Mouse (Mus musculus) layer of hippocampus, adult 8-10 months (tissue): ENCODE data around the gene Tusc2. TPM values are rescaled to one million over a fixed set of nuclear protein-coding genes. Genes with fewer than 3 reads are reported as not detected.

Experiments used
- DNase-seq, 2 experiments: peaks; one replicate each; pipeline ENCODE4 v3.0.0; 2022; ENCODE audit warnings: low spot score in 2 of 2
- total RNA-seq, 4 experiments: library from RNA; stranded (reverse); gene quantifications; 2 replicates each; pipeline ENCODE4 v1.2.4; 2022

Gene Tusc2
- total RNA-seq, 4 experiments from 2014 or later = 73.2 to 83.4 (median 76.0) TPM

GRCm38 (mm10) chr9:107608741-107609432, 45.8 kb downstream of the Tusc2 start, which contains the start of gene Sema3b:
Sema3b (minus strand) TSS chr9:107609229.
- DNase-seq = no peak

DNA sequence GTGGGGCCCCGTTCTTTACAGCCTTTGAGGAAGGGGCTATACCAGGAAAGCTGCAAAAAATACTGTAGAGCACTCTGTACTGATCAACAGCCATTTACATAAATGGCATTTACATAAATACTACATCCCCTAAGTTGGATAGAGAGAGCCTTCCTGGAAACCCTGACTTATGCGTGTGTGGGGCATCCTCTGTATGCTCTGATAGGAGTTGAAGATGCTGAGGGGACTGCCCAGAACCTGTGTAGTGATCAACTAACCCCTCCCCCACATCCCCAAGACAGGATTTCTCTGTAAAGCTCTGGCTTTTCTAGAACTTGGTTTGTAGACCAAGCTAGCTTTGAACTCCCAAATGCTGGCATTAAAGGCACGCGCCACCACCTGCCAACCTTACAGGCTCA, 46.4 kb downstream of the Tusc2 start:
- DNase-seq = no peak

DNA sequence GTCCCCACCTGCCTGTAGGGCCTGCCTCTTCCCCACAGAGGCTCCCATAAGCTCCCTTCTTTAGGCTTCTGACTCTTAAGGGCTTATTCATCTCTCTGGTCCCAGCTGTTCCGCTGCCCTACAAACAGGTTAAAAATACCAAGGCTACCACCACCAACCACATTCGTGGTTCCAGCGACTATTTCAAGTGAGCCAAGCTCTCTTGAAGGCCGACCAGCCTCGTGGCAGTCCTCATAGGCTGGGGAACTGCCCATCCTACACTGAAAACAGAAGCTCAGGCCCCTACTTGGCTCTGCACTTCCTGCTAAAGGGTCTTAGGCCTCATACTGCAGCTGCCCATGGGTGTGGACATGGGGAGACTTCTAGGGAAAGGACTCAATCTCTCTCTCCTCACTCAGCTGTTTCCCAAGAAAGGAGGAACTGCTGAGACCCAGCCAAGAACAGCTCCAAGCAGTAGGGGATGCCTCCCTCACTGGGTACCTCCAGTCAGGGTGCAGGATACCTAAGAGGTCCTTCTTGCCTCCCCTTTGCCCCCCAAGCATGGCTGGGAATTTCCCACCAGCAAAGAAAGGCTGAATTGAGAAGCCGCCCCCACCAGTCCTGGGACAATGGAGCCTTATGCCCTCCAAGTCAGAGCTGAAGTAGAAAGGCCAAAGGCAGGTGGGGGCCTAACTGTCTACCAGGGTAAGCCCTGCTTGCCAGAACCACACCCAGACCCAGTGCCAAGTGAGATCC, 48.6 kb downstream of the Tusc2 start:
- DNase-seq = no peak

DNA sequence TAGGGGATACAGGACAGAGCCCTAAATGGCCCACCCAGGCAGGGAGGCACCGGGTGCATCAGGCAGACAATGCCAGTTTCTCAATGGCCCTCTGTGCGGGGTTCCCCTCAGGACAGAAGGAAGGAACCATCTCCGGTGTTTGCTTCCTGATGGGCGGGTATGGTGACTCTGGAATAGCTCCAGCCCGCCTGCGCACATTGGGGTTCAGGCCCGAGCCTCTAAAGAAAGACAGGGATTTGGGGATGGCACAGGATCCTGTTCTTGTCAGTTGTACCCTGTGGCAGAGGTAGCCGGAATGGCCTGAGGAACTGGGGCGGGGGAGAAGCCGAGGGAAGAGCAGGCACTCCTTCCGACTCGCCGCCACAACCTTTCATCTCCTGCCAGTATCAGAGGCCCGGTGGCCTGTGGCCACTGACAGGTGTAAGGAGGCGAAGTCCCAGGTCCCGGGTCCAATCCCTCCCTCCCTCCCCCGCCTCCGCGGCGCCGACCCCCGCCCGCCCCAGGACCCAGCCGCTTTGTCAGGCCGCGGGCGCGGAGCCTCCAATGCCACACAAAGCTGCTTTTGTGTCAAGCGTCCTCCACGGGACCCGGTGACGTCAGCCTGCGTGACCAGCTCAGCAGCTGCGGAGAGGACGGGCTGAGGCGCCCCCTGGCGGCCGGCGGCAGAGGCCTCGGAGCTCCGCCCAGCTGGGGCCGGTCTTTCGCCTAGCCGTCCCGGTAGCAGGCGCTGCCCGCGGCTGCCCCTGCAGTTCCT, 49.3 kb downstream of the Tusc2 start:
- peak; percentile 95 to 99 for DNase-seq

DNA sequence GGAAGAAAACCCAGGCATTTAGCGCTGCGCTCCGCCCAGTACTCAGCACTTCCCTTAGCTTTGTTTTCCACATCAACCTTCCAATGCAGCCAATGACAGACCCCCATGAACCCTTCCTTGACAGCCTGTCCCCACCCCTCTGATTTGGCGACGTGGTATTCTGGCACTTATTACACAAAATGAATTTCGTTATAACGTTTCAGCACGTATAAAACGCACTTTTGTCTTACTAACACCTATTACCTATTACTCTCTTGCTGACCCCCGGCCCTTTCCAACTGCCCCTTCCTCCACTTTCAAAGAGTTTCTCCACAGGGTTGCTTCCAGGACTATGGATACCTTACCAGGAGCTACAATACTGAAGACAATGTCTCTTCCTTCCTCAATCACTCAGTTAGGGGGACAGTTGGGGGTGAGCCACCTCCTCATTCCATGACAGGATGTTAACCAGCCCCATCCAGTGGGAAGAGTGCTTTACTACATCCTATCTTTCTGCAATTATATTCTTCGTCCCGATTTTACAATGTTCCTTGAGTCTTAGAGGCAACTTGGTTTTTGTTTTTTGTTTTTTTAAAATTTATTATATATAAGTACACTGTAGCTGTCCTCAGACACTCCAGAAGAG, 50.0 kb downstream of the Tusc2 start:
- no peak for DNase-seq

DNA sequence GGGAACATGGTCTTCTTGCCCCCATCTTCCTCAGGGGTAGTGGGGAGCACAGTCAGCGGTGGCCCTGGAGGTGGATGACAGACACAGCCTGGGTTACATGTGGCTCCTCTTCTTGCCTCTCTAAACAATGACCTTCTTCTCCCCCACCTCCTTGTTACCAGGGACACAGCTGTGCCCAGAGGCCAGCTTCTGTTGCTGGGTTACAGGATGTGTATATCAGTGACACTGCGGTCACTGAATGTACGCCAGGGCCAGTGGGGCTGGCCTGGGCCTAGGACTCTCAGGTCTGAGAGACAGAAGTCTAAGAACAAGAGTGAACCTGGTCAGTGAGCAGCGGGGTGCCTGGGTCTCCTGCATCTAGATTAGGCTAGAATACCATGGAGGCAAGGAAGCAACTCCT, 52.0 kb downstream of the Tusc2 start:
- DNase-seq = no peak

Other genes with a start within 250 kb of the Tusc2 start
- gene Hemk1, start 224.9 kb upstream of the Tusc2 start, total RNA-seq = 10 to 100 TPM; 15.6 to 20.6 (median 18.5) TPM
- gene 6430571L13Rik, start 222.7 kb upstream of the Tusc2 start, total RNA-seq = 1 to 10 TPM; 2.4 to 4.0 (median 3.4) TPM
- gene Cacna2d2, start 163.6 kb upstream of the Tusc2 start, total RNA-seq = 10 to 100 TPM; 14.6 to 21.0 (median 17.0) TPM
- 10 to 100 TPM; 33.1 to 40.3 (median 36.2) TPM for gene Tmem115, start 29.3 kb upstream of the Tusc2 start, total RNA-seq
- 10 to 100 TPM; 14.7 to 18.5 (median 16.5) TPM for gene Cyb561d2, start 21.1 kb upstream of the Tusc2 start, total RNA-seq
- 10 to 100 TPM; 39.4 to 46.9 (median 44.5) TPM for gene Nprl2, start 21.0 kb upstream of the Tusc2 start, total RNA-seq
- 1 to 10 TPM; 4.5 to 7.8 (median 6.3) TPM for gene Zmynd10, start 16.0 kb upstream of the Tusc2 start, total RNA-seq
- gene Rassf1, start 11.7 kb upstream of the Tusc2 start, total RNA-seq = 10 to 100 TPM; 17.3 to 22.5 (median 19.0) TPM
- 10 to 100 TPM; 12.9 to 16.6 (median 16.4) TPM for gene Hyal2, start 4.7 kb downstream of the Tusc2 start, total RNA-seq
- 1 to 10 TPM; 7.6 to 9.7 (median 8.4) TPM for gene Hyal1, start 13.7 kb downstream of the Tusc2 start, total RNA-seq
- 10 to 100 TPM; 11.8 to 18.4 (median 15.4) TPM for gene Naa80, start 15.6 kb downstream of the Tusc2 start, total RNA-seq
- 1 to 10 TPM; 1.7 to 2.4 (median 1.9) TPM for gene Hyal3, start 17.6 kb downstream of the Tusc2 start, total RNA-seq
- 10 to 100 TPM; 12.4 to 15.4 (median 14.0) TPM for gene Ifrd2, start 24.4 kb downstream of the Tusc2 start, total RNA-seq
- gene Sema3b, start 46.0 kb downstream of the Tusc2 start, total RNA-seq = 1 to 10 TPM; 2.9 to 5.0 (median 4.4) TPM
- gene Gnai2, start 72.1 kb downstream of the Tusc2 start, total RNA-seq = 100 to 1,000 TPM; 218 to 272 (median 249) TPM
- 10 to 100 TPM; 61.3 to 74.3 (median 69.2) TPM for gene Slc38a3, start 106.3 kb downstream of the Tusc2 start, total RNA-seq
- under 1 TPM; 0.14 to 0.43 (median 0.27) TPM for gene Gnat1, start 116.5 kb downstream of the Tusc2 start, total RNA-seq
- gene Sema3f, start 147.2 kb downstream of the Tusc2 start, total RNA-seq = 1 to 10 TPM; 5.4 to 9.3 (median 6.5) TPM
- gene Rbm5, start 207.7 kb downstream of the Tusc2 start, total RNA-seq = 100 to 1,000 TPM; 136 to 170 (median 155) TPM